Mouse (Mus musculus) embryonic facial prominence, embryonic 14.5 days (tissue): ENCODE data around the gene Myh7b. TPM values are rescaled to one million over a fixed set of nuclear protein-coding genes. Genes with fewer than 3 reads are reported as not detected.

Experiments used
- ATAC-seq: fragments of 200-750 bp; cut with Nextera tagmentation; 2 replicates; pipeline ENCODE4 v1.8.0; 2017; ENCODE audit warnings: low read depth, moderate number of reproducible peaks, moderate TSS enrichment
- DNase-seq: peaks from one replicate; pipeline ENCODE4 v3.0.0-alpha.2; 2015; ENCODE audit warnings: low spot score
- H3K27ac ChIP-seq: fragments of 300-500 bp; sonication (generic); replicated peaks from 2 replicates; pipeline ENCODE4 v1.5.1; 2014; ENCODE audit warnings: low read depth, mild to moderate bottlenecking, low read length, moderate library complexity
- H3K27me3 ChIP-seq: fragments of 300-500 bp; sonication (generic); replicated peaks from 2 replicates; pipeline ENCODE4 v1.6.1; 2014; ENCODE audit warnings: low read length; ENCODE audit not compliant: control insufficient read depth, insufficient read depth
- H3K36me3 ChIP-seq: fragments of 300-500 bp; sonication (generic); 2 replicates; pipeline ENCODE4 v1.6.1; 2014; ENCODE audit warnings: low read length, mixed read lengths; ENCODE audit not compliant: control insufficient read depth, insufficient read depth
- H3K4me1 ChIP-seq: fragments of 300-500 bp; sonication (generic); 2 replicates; pipeline ENCODE4 v1.6.1; 2014; ENCODE audit warnings: antibody characterized with exemption, low read length; ENCODE audit not compliant: control insufficient read depth, insufficient read depth
- H3K4me2 ChIP-seq: fragments of 300-500 bp; sonication (generic); 2 replicates; pipeline ENCODE4 v1.6.1; 2014; ENCODE audit warnings: low read depth, mild to moderate bottlenecking, low read length, moderate library complexity, mixed read lengths
- H3K4me3 ChIP-seq: fragments of 300-500 bp; sonication (generic); 2 replicates; pipeline ENCODE4 v1.5.1; 2014; ENCODE audit warnings: low read depth, mild to moderate bottlenecking, low read length
- H3K9ac ChIP-seq: fragments of 300-500 bp; sonication (generic); 2 replicates; pipeline ENCODE4 v1.6.1; 2014; ENCODE audit warnings: low read depth, mild to moderate bottlenecking, low read length, moderate library complexity, mixed read lengths
- H3K9me3 ChIP-seq: fragments of 300-500 bp; sonication (generic); 2 replicates; pipeline ENCODE4 v1.6.1; 2016; ENCODE audit warnings: low read length; ENCODE audit not compliant: control insufficient read depth
- WGBS: fragments of 180-500 bp; shearing (Covaris S2); extraction: QIAGEN DNeasy Blood & Tissue Kit; methylation state at CpG from one replicate; pipeline ENCODE4 v1.1.7; 2014; 5-methylcytosine and 5-hydroxymethylcytosine counted together
- polyA plus RNA-seq: library from polyadenylated mRNA; unstranded; fragments of >200 nt; fragmentation: Nextera tagmentation; extraction: Ambion mirVana; gene quantifications from 2 replicates; pipeline ENCODE4 v1.2.1, GENCODE M21; 2014

Myh7b gene
- polyA plus RNA-seq, 1 experiment from 2014 or later, result 4.6 TPM

GRCm38 (mm10) chr2:155652618-155653017, 41.6 kb downstream of the Myh7b start:
- no peak overlapping the region for H3K27ac ChIP-seq
- no peak overlapping the region for H3K4me3 ChIP-seq
- H3K4me2 ChIP-seq, result no peak overlapping the region
- WGBS, result 91% methylated on average over 5 of the region's 5 CpGs
- DNase-seq (no peak), ATAC-seq (no peak)
- no peak overlapping the region for H3K9ac ChIP-seq
- peaks cover 98% of the 10 kb centered on the region for H3K36me3 ChIP-seq
- no peaks in the 10 kb centered on the region for H3K4me1 ChIP-seq
- H3K9me3 ChIP-seq, result no peaks in the 10 kb centered on the region
- no peaks in the 10 kb centered on the region for H3K27me3 ChIP-seq

- 94% methylated on average over 6 of the region's 6 CpGs for WGBS
- Histone ChIP-seq H3K9me3 (no peaks in the 10 kb centered on the region), H3K9ac (no peak overlapping the region), H3K27ac (no peak overlapping the region), H3K4me2 (no peak overlapping the region), H3K4me3 (no peak overlapping the region), H3K4me1 (no peaks in the 10 kb centered on the region), H3K27me3 (no peaks in the 10 kb centered on the region), H3K36me3 (peaks cover 94% of the 10 kb centered on the region)
- DNase-seq, result no peak
- ATAC-seq, result no peak
Observed at GRCm38 (mm10) chr2:155655759-155656372, 44.9 kb downstream of the Myh7b start.

- H3K27ac ChIP-seq, result no peak overlapping the region
- peaks cover 93% of the 10 kb centered on the region for H3K36me3 ChIP-seq
- H3K4me2 ChIP-seq, result no peak overlapping the region
- 91% methylated on average over 5 of the region's 5 CpGs for WGBS
- no peaks in the 10 kb centered on the region for H3K4me1 ChIP-seq
- no peaks in the 10 kb centered on the region for H3K9me3 ChIP-seq
- H3K9ac ChIP-seq, result no peak overlapping the region
- no peak for DNase-seq
- ATAC-seq, result no peak
- H3K4me3 ChIP-seq, result no peak overlapping the region
- no peaks in the 10 kb centered on the region for H3K27me3 ChIP-seq
Observed at GRCm38 (mm10) chr2:155662390-155662789, 51.4 kb downstream of the Myh7b start.

- Histone ChIP-seq H3K4me2 (no peak overlapping the region), H3K9ac (no peak overlapping the region), H3K9me3 (no peaks in the 10 kb centered on the region), H3K36me3 (peaks cover 93% of the 10 kb centered on the region), H3K27me3 (no peaks in the 10 kb centered on the region), H3K27ac (no peak overlapping the region), H3K4me3 (no peak overlapping the region), H3K4me1 (no peaks in the 10 kb centered on the region)
- peak; percentile 76 for DNase-seq
- no peak for ATAC-seq
- WGBS, result 34% methylated on average over 5 of the region's 5 CpGs
Observed at GRCm38 (mm10) chr2:155663097-155663496, 52.1 kb downstream of the Myh7b start.

- Histone ChIP-seq H3K9ac (no peak overlapping the region), H3K4me3 (no peak overlapping the region), H3K36me3 (peaks cover 95% of the 10 kb centered on the region), H3K27ac (no peak overlapping the region), H3K9me3 (no peaks in the 10 kb centered on the region), H3K4me2 (no peak overlapping the region), H3K27me3 (no peaks in the 10 kb centered on the region), H3K4me1 (no peaks in the 10 kb centered on the region)
- ATAC-seq, result no peak
- DNase-seq, result no peak
- WGBS, result 85% methylated on average over 5 of the region's 6 CpGs
Observed at GRCm38 (mm10) chr2:155663910-155664460, 53.0 kb downstream of the Myh7b start.

GRCm38 (mm10) chr2:155667881-155668280, 56.9 kb downstream of the Myh7b start:
- no peak overlapping the region for H3K4me3 ChIP-seq
- no peaks in the 10 kb centered on the region for H3K27me3 ChIP-seq
- ATAC-seq (no peak), DNase-seq (no peak)
- WGBS, result 96% methylated on average over 8 of the region's 8 CpGs
- peaks cover 90% of the 10 kb centered on the region for H3K36me3 ChIP-seq
- no peaks in the 10 kb centered on the region for H3K9me3 ChIP-seq
- H3K4me1 ChIP-seq, result no peaks in the 10 kb centered on the region
- no peak overlapping the region for H3K27ac ChIP-seq
- H3K4me2 ChIP-seq, result no peak overlapping the region
- H3K9ac ChIP-seq, result no peak overlapping the region

GRCm38 (mm10) chr2:155668461-155668860, 57.4 kb downstream of the Myh7b start:
- Histone ChIP-seq H3K4me3 (no peak overlapping the region), H3K9ac (no peak overlapping the region), H3K27me3 (no peaks in the 10 kb centered on the region), H3K9me3 (no peaks in the 10 kb centered on the region), H3K4me2 (no peak overlapping the region), H3K36me3 (peaks cover 87% of the 10 kb centered on the region), H3K27ac (no peak overlapping the region), H3K4me1 (no peaks in the 10 kb centered on the region)
- ATAC-seq (no peak), DNase-seq (no peak)
- 87% methylated on average over 4 of the region's 4 CpGs for WGBS

GRCm38 (mm10) chr2:155671236-155671635, 60.2 kb downstream of the Myh7b start:
- Histone ChIP-seq H3K36me3 (peaks cover 59% of the 10 kb centered on the region), H3K9me3 (no peaks in the 10 kb centered on the region), H3K4me2 (no peak overlapping the region), H3K4me1 (no peaks in the 10 kb centered on the region), H3K4me3 (no peak overlapping the region), H3K27me3 (no peaks in the 10 kb centered on the region), H3K9ac (no peak overlapping the region), H3K27ac (no peak overlapping the region)
- 84% methylated on average over 4 of the region's 4 CpGs for WGBS
- no peak for ATAC-seq
- DNase-seq, result no peak

- 36% methylated on average over 2 of the region's 2 CpGs for WGBS
- Histone ChIP-seq H3K9ac (no peak overlapping the region), H3K4me1 (no peaks in the 10 kb centered on the region), H3K27me3 (no peaks in the 10 kb centered on the region), H3K36me3 (peaks cover 36% of the 10 kb centered on the region), H3K4me2 (no peak overlapping the region), H3K27ac (no peak overlapping the region), H3K4me3 (no peak overlapping the region), H3K9me3 (no peaks in the 10 kb centered on the region)
- ATAC-seq, result no peak
- DNase-seq, result peak; percentile 54
Observed at GRCm38 (mm10) chr2:155673546-155673945, 62.5 kb downstream of the Myh7b start.
